Mouse (Mus musculus) limb, embryonic 10.5 days (tissue): ENCODE measurements around the gene Itpr2. TPM values are rescaled to one million over a fixed set of nuclear protein-coding genes. Genes with fewer than 3 reads are reported as not detected.

Source experiments
- DNase-seq: peaks from one replicate; pipeline ENCODE4 v3.0.0-alpha.2; 2017; ENCODE audit warnings: low spot score
- H3K27ac ChIP-seq: fragments of 300-500 bp; sonication (generic); 2 replicates; pipeline ENCODE4 v1.5.1; 2016; ENCODE audit warnings: mild to moderate bottlenecking
- H3K27me3 ChIP-seq: fragments of 300-500 bp; sonication (generic); 2 replicates; pipeline ENCODE4 v1.6.1; 2016; ENCODE audit warnings: low read depth, mild to moderate bottlenecking; ENCODE audit not compliant: poor library complexity, severe bottlenecking
- H3K36me3 ChIP-seq: fragments of 300-500 bp; sonication (generic); 2 replicates; pipeline ENCODE4 v1.6.1; 2016; ENCODE audit warnings: mild to moderate bottlenecking, moderate library complexity
- H3K4me1 ChIP-seq: fragments of 300-500 bp; sonication (generic); 2 replicates; pipeline ENCODE4 v1.6.1; 2016
- H3K4me3 ChIP-seq: fragments of 300-500 bp; sonication (generic); 2 replicates; pipeline ENCODE4 v1.5.1; 2016; ENCODE audit warnings: mild to moderate bottlenecking, moderate library complexity
- H3K9me3 ChIP-seq: fragments of 300-500 bp; sonication (generic); replicated peaks from 2 replicates; pipeline ENCODE4 v1.6.1; 2016; ENCODE audit warnings: mild to moderate bottlenecking
- WGBS: fragments of 180-500 bp; shearing (Covaris S2); methylation state at CpG from one replicate; pipeline ENCODE4 v1.1.7; 2016; 5-methylcytosine and 5-hydroxymethylcytosine counted together
- polyA plus RNA-seq: library from polyadenylated mRNA; unstranded; fragments of >200 nt; fragmentation: Nextera tagmentation; extraction: Ambion mirVana; gene quantifications from 2 replicates; pipeline ENCODE4 v1.2.1, GENCODE M21; 2016

Itpr2 gene
- polyA plus RNA-seq, 1 experiment from 2014 or later: 3.7 TPM

DNA sequence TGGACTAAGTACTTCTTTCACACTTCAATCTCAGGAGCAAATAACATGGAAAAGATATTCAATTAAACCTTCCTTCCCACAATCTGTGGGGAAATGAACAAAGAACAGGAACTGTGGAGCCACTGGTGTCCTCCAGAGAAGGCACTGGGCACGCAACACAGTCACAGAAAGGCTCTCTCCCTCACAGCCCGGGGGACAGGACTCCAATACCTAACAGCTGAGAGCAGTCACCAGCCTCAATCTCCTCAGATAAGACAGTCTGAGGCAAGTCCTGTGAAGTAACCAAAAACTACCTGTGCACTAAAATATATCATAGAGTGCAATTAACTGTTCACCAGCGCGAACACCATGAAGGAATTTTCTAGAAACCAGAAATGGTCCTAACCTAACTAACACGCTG, 1.3 kb downstream of the Itpr2 start:
- no peaks in the 10 kb centered on the region for H3K9me3 ChIP-seq
- H3K27ac ChIP-seq: no peak overlapping the region
- peaks cover 32% of the 10 kb centered on the region for H3K27me3 ChIP-seq
- H3K4me1 ChIP-seq: peaks cover 28% of the 10 kb centered on the region
- peak overlapping the region; percentile 77 for H3K4me3 ChIP-seq
- H3K36me3 ChIP-seq: no peaks in the 10 kb centered on the region
- WGBS: 71% methylated on average over 5 of the region's 5 CpGs
- DNase-seq: no peak

- Histone ChIP-seq H3K36me3 (no peaks in the 10 kb centered on the region), H3K4me1 (peaks cover 28% of the 10 kb centered on the region), H3K4me3 (no peak overlapping the region), H3K27ac (no peak overlapping the region), H3K9me3 (no peaks in the 10 kb centered on the region), H3K27me3 (peaks cover 32% of the 10 kb centered on the region)
- WGBS: 71% methylated on average over 6 of the region's 6 CpGs
- no peak for DNase-seq
These were observed 1.8 kb downstream of the Itpr2 start for GRCm38 (mm10) chr6:146500206-146500605.

- H3K4me1 ChIP-seq: peaks cover 28% of the 10 kb centered on the region
- no peak overlapping the region for H3K27ac ChIP-seq
- whole genome bisulfite sequencing: 83% methylated on average over 4 of the region's 4 CpGs
- DNase-seq: no peak
- peaks cover 32% of the 10 kb centered on the region for H3K27me3 ChIP-seq
- H3K4me3 ChIP-seq: no peak overlapping the region
- no peaks in the 10 kb centered on the region for H3K36me3 ChIP-seq
- H3K9me3 ChIP-seq: no peaks in the 10 kb centered on the region
These were observed 2.5 kb downstream of the Itpr2 start for GRCm38 (mm10) chr6:146499566-146499965.

DNA sequence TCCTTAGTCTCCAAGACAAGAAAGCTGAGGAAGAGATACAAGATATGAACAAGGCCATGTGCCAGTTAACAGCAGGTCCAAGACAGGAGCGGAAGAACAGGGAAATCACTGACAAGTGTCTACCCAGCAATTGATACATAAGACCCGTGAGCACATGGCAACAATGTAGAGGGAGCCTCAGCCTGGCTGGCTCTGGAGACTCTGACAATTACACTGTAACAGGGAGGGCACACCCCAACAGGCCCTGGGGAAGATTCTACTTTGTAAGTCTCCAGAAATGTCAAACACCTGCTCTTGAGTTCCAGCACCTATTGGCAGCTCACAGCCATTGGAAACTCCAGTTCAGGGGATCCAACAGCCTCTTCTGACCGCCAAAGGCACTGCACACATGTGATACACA, 3.6 kb downstream of the Itpr2 start:
- H3K9me3 ChIP-seq: no peaks in the 10 kb centered on the region

GRCm38 (mm10) chr6:146497866-146498265, 4.2 kb downstream of the Itpr2 start:
- Histone ChIP-seq H3K27ac (no peak overlapping the region), H3K36me3 (no peaks in the 10 kb centered on the region), H3K9me3 (no peaks in the 10 kb centered on the region), H3K4me1 (peaks cover 26% of the 10 kb centered on the region), H3K27me3 (peaks cover 18% of the 10 kb centered on the region), H3K4me3 (no peak overlapping the region)
- DNase-seq: no peak
- 76% methylated on average over 4 of the region's 4 CpGs for WGBS

More for the DNA sequence above, 3.6 kb downstream of the Itpr2 start:
- WGBS: 86% methylated on average over 3 of the region's 3 CpGs
- no peak overlapping the region for H3K27ac ChIP-seq
- H3K36me3 ChIP-seq: no peaks in the 10 kb centered on the region
- DNase-seq: no peak
- peaks cover 28% of the 10 kb centered on the region for H3K4me1 ChIP-seq
- no peak overlapping the region for H3K4me3 ChIP-seq
- peaks cover 24% of the 10 kb centered on the region for H3K27me3 ChIP-seq

- Histone ChIP-seq H3K4me3 (no peak overlapping the region), H3K4me1 (peaks cover 21% of the 10 kb centered on the region), H3K27ac (no peak overlapping the region), H3K27me3 (peaks cover 14% of the 10 kb centered on the region), H3K36me3 (no peaks in the 10 kb centered on the region), H3K9me3 (no peaks in the 10 kb centered on the region)
- DNase-seq: no peak
- WGBS: 81% methylated on average over 3 of the region's 3 CpGs
These were observed 4.6 kb downstream of the Itpr2 start for GRCm38 (mm10) chr6:146497435-146497834.

DNA sequence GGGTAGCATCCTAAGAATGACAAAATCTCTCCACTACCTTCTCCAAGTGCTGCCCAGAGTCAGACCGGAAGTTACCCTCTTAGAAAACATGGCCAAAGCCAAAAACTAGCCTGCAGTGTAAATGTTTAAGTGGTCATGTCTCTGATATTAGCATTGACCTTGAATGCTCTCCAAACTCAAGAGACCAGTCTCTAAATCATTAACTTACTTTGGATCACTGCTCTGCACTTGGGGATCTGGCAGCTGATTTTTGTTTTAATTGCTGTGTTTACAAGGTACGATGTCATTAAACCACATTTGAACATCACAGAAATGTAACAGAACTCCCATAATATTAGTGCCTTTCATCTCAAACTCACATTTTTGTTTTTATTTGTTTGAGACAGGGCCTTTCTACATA, 10.3 kb downstream of the Itpr2 start:
- DNase-seq: no peak
- no peaks in the 10 kb centered on the region for H3K27me3 ChIP-seq
- H3K4me1 ChIP-seq: no peaks in the 10 kb centered on the region
- no peaks in the 10 kb centered on the region for H3K36me3 ChIP-seq
- no peak overlapping the region for H3K27ac ChIP-seq
- H3K4me3 ChIP-seq: no peak overlapping the region
- no peaks in the 10 kb centered on the region for H3K9me3 ChIP-seq
- 91% methylated on average over 2 of the region's 2 CpGs for WGBS

GRCm38 (mm10) chr6:146490416-146490960, 11.5 kb downstream of the Itpr2 start:
- Histone ChIP-seq H3K4me1 (no peaks in the 10 kb centered on the region), H3K27me3 (no peaks in the 10 kb centered on the region), H3K9me3 (no peaks in the 10 kb centered on the region), H3K36me3 (no peaks in the 10 kb centered on the region), H3K4me3 (no peak overlapping the region), H3K27ac (no peak overlapping the region)
- whole genome bisulfite sequencing: 85% methylated on average over 9 of the region's 9 CpGs
- DNase-seq: no peak

DNA sequence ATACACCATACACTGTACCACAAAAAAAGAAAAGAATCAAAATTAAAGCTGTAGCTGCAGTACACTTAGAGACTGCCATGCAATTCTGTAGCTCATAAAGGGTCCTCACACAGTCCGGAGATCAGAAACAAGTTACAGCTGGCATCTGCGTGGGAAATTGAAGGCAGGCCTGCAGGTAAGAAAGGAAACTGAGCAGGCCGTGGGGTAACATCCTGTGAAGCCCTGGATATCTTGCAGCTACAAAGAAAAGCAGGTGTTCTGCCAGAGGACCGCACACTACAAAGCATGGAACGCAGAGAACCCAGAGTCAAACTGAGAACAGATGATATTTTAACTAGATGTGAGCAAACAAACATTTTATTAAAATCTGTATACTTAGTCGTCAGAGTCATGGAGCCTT, 12.2 kb downstream of the Itpr2 start:
- 84% methylated on average over 6 of the region's 6 CpGs for WGBS
- no peak for DNase-seq
- no peak overlapping the region for H3K4me3 ChIP-seq

DNA sequence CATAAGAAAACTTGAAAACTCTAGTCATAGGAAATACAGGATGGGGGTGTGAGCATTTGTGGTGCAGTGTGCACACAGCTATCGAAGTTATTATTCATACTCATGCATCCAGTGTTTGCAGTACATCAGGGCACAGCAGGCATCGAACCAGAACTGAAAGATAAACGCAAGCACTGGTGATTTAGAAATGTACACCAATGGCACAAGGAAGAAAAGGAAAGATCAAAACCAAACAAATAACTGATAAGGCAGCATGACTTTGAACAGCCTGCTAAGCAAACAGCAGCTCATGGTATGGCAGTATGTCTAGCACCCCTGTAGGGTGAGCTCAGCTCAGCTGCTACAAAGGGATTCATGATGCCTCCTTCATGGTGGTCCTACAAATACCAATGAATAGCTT, 13.3 kb downstream of the Itpr2 start:
- Histone ChIP-seq H3K27ac (no peak overlapping the region), H3K9me3 (no peaks in the 10 kb centered on the region), H3K4me3 (no peak overlapping the region), H3K4me1 (no peaks in the 10 kb centered on the region), H3K36me3 (no peaks in the 10 kb centered on the region), H3K27me3 (no peaks in the 10 kb centered on the region)
- whole genome bisulfite sequencing: 93% methylated on average over 3 of the region's 3 CpGs
- DNase-seq: no peak

More for the DNA sequence above, 12.2 kb downstream of the Itpr2 start:
- Histone ChIP-seq H3K27ac (no peak overlapping the region), H3K4me1 (no peaks in the 10 kb centered on the region), H3K36me3 (no peaks in the 10 kb centered on the region), H3K27me3 (no peaks in the 10 kb centered on the region), H3K9me3 (no peaks in the 10 kb centered on the region)

GRCm38 (mm10) chr6:146487079-146487478, 14.9 kb downstream of the Itpr2 start:
- DNase-seq: no peak
- Histone ChIP-seq H3K9me3 (no peaks in the 10 kb centered on the region), H3K27me3 (no peaks in the 10 kb centered on the region), H3K27ac (no peak overlapping the region), H3K4me3 (no peak overlapping the region), H3K36me3 (no peaks in the 10 kb centered on the region), H3K4me1 (no peaks in the 10 kb centered on the region)
- 77% methylated on average over 9 of the region's 9 CpGs for WGBS

- no peaks in the 10 kb centered on the region for H3K9me3 ChIP-seq
- H3K36me3 ChIP-seq: no peaks in the 10 kb centered on the region
- no peak overlapping the region for H3K27ac ChIP-seq
- H3K4me3 ChIP-seq: no peak overlapping the region
- WGBS: 62% methylated on average over 4 of the region's 4 CpGs
- H3K4me1 ChIP-seq: no peaks in the 10 kb centered on the region
- DNase-seq: no peak
- H3K27me3 ChIP-seq: no peaks in the 10 kb centered on the region
These were observed 15.9 kb downstream of the Itpr2 start for GRCm38 (mm10) chr6:146486073-146486472.

- H3K27me3 ChIP-seq: no peaks in the 10 kb centered on the region
- H3K27ac ChIP-seq: no peak overlapping the region
- H3K36me3 ChIP-seq: no peaks in the 10 kb centered on the region
- no peaks in the 10 kb centered on the region for H3K4me1 ChIP-seq
- WGBS: 87% methylated on average over 6 of the region's 6 CpGs
- H3K9me3 ChIP-seq: no peaks in the 10 kb centered on the region
- no peak overlapping the region for H3K4me3 ChIP-seq
- no peak for DNase-seq
These were observed 20.6 kb downstream of the Itpr2 start for GRCm38 (mm10) chr6:146481441-146481840.

GRCm38 (mm10) chr6:146480925-146481324, 21.1 kb downstream of the Itpr2 start:
- H3K27me3 ChIP-seq: no peaks in the 10 kb centered on the region
- WGBS: 82% methylated on average over 3 of the region's 3 CpGs
- H3K4me3 ChIP-seq: no peak overlapping the region
- H3K9me3 ChIP-seq: no peaks in the 10 kb centered on the region
- H3K36me3 ChIP-seq: no peaks in the 10 kb centered on the region
- no peak overlapping the region for H3K27ac ChIP-seq
- H3K4me1 ChIP-seq: no peaks in the 10 kb centered on the region
- DNase-seq: no peak
